Mouse (Mus musculus): ENCODE data around the gene Copa.

DNA sequence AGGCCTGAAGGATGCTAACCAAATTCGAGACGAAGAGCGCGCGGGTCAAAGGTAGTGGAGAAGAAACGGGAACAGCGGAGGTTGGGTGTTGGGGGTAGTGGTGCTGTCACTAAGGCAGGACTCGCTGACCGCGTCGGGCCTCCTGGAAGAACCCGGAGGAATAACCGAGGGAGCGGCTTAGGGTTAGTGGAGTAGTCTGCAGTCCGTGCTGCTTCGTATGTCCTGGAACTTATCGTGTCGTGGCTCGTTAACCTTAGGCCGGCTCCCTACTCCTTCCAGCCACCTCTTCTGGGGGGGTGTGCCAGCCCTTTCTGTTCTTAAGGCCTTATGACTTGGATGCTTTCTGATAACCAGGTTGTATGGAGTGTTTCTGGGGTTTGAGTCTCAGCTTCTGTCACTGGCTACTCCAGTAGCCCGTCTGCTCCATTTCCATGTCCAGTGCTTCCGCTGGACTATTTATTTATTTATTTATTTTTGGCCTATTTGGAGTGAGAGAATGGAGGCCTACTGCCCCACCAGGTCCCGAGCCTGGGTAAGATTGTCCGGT is 643 bp downstream of the Copa start:
- TF ChIP-seq CTCF (IDR thresholded peaks at IDR 0.05) (no peak), EP300 (IDR thresholded peaks at IDR 0.05) (no peak)

Measured in lung, postnatal 0 days (tissue).